Mouse (Mus musculus) midbrain, embryonic 13.5 days (tissue): ENCODE measurements around the gene Smoc1. TPM values are rescaled to one million over a fixed set of nuclear protein-coding genes. Genes with fewer than 3 reads are reported as not detected.
A peak's percentile ranks its signal among the peaks of the same experiment; 100 is the strongest.

Experiments used
- ATAC-seq: fragments of 200-750 bp; cut with Nextera tagmentation; 2 replicates; pipeline ENCODE4 v1.8.0; 2017; ENCODE audit warnings: mild to moderate bottlenecking, moderate TSS enrichment, moderate library complexity
- H3K27ac ChIP-seq: fragments of 300-500 bp; sonication (generic); 2 replicates; pipeline ENCODE4 v1.5.1; 2015; ENCODE audit warnings: inconsistent platforms, mild to moderate bottlenecking, moderate library complexity
- H3K27me3 ChIP-seq: fragments of 300-500 bp; sonication (generic); 2 replicates; pipeline ENCODE4 v1.6.1; 2015; ENCODE audit warnings: mild to moderate bottlenecking, inconsistent platforms
- H3K36me3 ChIP-seq: fragments of 300-500 bp; sonication (generic); 2 replicates; pipeline ENCODE4 v1.6.1; 2015; ENCODE audit warnings: mild to moderate bottlenecking, inconsistent platforms
- H3K4me1 ChIP-seq: fragments of 300-500 bp; sonication (generic); replicated peaks from 2 replicates; pipeline ENCODE4 v1.6.1; 2015; ENCODE audit warnings: inconsistent platforms
- H3K4me2 ChIP-seq: fragments of 300-500 bp; sonication (generic); replicated peaks from 2 replicates; pipeline ENCODE4 v1.6.1; 2015; ENCODE audit warnings: moderate library complexity, mild to moderate bottlenecking, inconsistent platforms
- H3K4me3 ChIP-seq: fragments of 300-500 bp; sonication (generic); replicated peaks from 2 replicates; pipeline ENCODE4 v1.5.1; 2015; ENCODE audit warnings: mild to moderate bottlenecking, inconsistent platforms
- H3K9ac ChIP-seq: fragments of 300-500 bp; sonication (generic); replicated peaks from 2 replicates; pipeline ENCODE4 v1.6.1; 2015; ENCODE audit warnings: mild to moderate bottlenecking, inconsistent platforms
- H3K9me3 ChIP-seq: fragments of 300-500 bp; sonication (generic); 2 replicates; pipeline ENCODE4 v1.6.1; 2016; ENCODE audit warnings: mild to moderate bottlenecking, inconsistent platforms
- WGBS: fragments of 180-500 bp; shearing (Covaris S2); methylation state at CpG from one replicate; pipeline ENCODE4 v1.1.7; 2015; 5-methylcytosine and 5-hydroxymethylcytosine counted together
- polyA plus RNA-seq: library from polyadenylated mRNA; unstranded; fragments of >200 nt; fragmentation: Nextera tagmentation; extraction: Ambion mirVana; gene quantifications from 2 replicates; pipeline ENCODE4 v1.2.1, GENCODE M21; 2015

Gene Smoc1
- polyA plus RNA-seq, 1 experiment from 2014 or later = 20.3 TPM

DNA sequence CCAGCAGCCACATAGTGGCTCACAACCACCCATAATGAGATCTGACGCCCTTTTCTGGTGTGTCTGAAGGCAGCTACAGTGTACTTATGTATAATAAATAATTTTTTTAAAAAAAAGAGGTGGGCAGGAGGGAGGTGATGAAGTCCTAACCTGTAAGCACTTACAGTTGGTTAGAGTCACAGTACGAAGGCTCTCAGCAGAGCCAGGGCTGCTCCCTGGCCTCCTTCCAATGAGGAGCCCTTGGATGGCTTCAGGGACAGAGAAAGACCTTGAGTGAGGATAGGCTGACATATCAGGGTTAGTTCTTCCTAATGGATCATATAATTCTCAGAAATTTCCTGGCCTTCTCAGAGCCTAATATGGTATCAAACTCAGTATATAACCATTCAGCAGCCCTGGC is 134.7 kb downstream of the Smoc1 start:
- H3K36me3 ChIP-seq = no peaks in the 10 kb centered on the region
- 92% methylated on average over 2 of the region's 2 CpGs for WGBS

DNA sequence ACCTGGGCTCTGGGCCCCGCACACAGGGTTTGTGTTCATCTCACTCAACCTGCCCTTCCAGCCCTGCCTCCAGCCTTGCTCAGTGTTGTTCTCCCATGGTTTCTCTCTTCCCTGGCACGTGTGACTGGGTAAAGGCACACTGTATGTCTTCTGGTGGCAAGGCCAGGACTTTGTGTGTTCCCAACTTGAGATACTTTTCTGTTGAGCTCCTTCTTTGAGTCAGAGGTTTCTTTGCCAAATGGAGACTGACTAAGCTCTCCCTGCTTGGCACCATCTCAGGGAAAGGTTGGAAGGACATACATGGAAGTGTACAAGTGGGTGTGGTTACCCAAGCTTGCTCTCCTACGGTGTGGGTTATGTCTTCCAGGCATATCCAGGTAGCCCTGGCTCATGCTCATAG is 136.5 kb downstream of the Smoc1 start:
- ATAC-seq = no peak
- H3K36me3 ChIP-seq = no peaks in the 10 kb centered on the region
- H3K4me2 ChIP-seq = no peak overlapping the region
- 80% methylated on average over 3 of the region's 3 CpGs for WGBS
- H3K27ac ChIP-seq = no peak overlapping the region
- H3K27me3 ChIP-seq = no peaks in the 10 kb centered on the region
- peaks cover 16% of the 10 kb centered on the region for H3K4me1 ChIP-seq
- H3K4me3 ChIP-seq = no peak overlapping the region
- no peaks in the 10 kb centered on the region for H3K9me3 ChIP-seq
- H3K9ac ChIP-seq = no peak overlapping the region

More for the DNA sequence above, 134.7 kb downstream of the Smoc1 start:
- no peak for ATAC-seq
- Histone ChIP-seq H3K27me3 (no peaks in the 10 kb centered on the region), H3K9me3 (no peaks in the 10 kb centered on the region), H3K4me3 (no peak overlapping the region), H3K4me2 (no peak overlapping the region), H3K9ac (no peak overlapping the region), H3K4me1 (peaks cover 11% of the 10 kb centered on the region), H3K27ac (no peak overlapping the region)

DNA sequence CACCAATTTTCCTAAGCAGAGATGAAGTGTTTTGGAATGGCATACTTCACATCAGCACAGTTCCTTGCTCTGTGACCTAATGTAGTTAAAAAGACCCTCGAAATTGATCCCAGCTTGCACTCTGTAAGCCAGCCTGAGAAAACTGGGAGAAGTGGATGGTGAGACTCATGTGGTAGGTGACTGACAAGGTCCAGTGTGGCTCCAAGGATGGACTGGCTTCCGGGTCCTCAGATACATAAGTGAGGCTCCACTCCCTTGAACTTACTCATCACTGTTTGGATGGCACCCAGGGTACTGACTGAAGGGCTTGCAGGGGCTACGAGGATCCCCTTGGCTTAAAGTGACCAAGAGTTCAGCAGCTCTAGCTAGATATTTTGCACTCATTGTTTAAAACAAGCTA is 137.0 kb downstream of the Smoc1 start:
- Histone ChIP-seq H3K4me1 (peaks cover 16% of the 10 kb centered on the region), H3K27me3 (no peaks in the 10 kb centered on the region), H3K27ac (no peak overlapping the region), H3K4me3 (no peak overlapping the region), H3K36me3 (no peaks in the 10 kb centered on the region), H3K4me2 (no peak overlapping the region), H3K9ac (no peak overlapping the region), H3K9me3 (no peaks in the 10 kb centered on the region)
- WGBS = 90% methylated on average over 3 of the region's 3 CpGs
- no peak for ATAC-seq

DNA sequence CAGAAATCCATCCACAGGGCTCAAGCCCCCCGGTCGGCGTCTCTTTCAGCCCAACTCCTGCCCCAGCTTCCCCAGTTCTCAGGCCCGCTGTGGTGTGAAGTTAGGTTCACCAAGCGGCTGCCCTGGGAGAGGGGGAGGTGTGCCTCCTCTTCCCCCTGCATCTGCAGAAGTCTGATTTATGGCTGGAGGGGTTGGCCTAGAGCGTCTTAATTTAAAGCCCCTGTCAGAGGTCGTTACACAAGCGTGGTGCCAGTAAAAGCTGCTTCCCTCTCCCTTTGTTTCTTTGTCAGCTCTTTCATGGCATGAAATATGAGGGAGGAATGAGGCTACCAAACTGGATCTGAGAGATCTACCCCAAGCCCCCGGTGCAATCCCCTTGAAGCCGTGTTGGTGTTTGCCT is 139.5 kb downstream of the Smoc1 start:
- H3K27me3 ChIP-seq = no peaks in the 10 kb centered on the region
- no peak for ATAC-seq
- H3K9ac ChIP-seq = peak overlapping the region; percentile 32
- no peak overlapping the region for H3K4me2 ChIP-seq
- 16% methylated on average over 10 of the region's 10 CpGs for whole genome bisulfite sequencing
- no peak overlapping the region for H3K27ac ChIP-seq
- H3K4me1 ChIP-seq = peaks cover 16% of the 10 kb centered on the region
- H3K9me3 ChIP-seq = no peaks in the 10 kb centered on the region
- no peak overlapping the region for H3K4me3 ChIP-seq
- no peaks in the 10 kb centered on the region for H3K36me3 ChIP-seq

DNA sequence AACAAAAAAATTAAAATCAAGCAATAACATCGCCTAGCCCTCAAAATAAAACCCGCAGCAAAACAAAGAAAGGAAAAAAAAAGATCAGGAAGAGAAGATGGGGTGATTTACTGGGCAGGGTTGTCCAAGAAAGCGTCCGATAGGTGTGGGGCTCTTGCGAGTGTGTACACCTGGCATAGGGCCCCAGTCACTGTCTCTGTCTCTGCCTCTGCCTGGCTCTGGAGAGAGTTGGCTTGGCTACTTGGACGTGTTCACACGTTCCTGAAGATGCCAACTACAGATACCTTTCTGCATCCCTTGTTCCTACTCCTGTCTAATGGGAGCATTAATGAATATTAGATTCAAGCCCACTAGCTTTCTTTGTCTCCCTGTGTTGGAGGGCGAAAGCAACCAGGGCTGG is 140.0 kb downstream of the Smoc1 start:
- Histone ChIP-seq H3K36me3 (no peaks in the 10 kb centered on the region), H3K9me3 (no peaks in the 10 kb centered on the region), H3K4me3 (no peak overlapping the region), H3K27ac (no peak overlapping the region), H3K27me3 (no peaks in the 10 kb centered on the region), H3K4me2 (no peak overlapping the region), H3K4me1 (peaks cover 16% of the 10 kb centered on the region), H3K9ac (no peak overlapping the region)
- ATAC-seq = no peak
- 85% methylated on average over 8 of the region's 8 CpGs for WGBS

DNA sequence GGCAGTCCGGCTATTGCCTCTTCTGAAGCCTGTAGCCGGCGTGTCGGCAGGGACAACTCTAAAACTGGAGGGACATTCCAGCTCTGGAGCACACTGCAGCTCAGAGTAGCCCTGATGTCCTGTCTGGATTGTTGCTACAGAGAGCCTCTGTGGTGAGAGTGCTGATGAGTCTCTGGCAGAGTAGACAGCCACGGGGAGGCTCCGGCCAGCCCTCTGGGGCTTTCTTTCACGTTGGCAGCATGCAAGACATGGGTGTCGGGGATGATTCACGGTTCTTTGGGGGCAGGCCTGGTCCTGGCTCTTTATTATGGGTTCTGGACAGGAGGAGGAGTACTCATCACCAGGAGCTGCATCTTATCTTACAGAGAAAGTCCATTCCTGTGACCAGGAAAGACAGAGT is 140.5 kb downstream of the Smoc1 start:
- H3K4me3 ChIP-seq = no peak overlapping the region
- no peak overlapping the region for H3K4me2 ChIP-seq
- H3K36me3 ChIP-seq = no peaks in the 10 kb centered on the region
- H3K4me1 ChIP-seq = peaks cover 16% of the 10 kb centered on the region
- no peak overlapping the region for H3K9ac ChIP-seq
- H3K27ac ChIP-seq = no peak overlapping the region
- no peak for ATAC-seq
- no peaks in the 10 kb centered on the region for H3K27me3 ChIP-seq
- H3K9me3 ChIP-seq = no peaks in the 10 kb centered on the region
- 85% methylated on average over 9 of the region's 9 CpGs for WGBS

DNA sequence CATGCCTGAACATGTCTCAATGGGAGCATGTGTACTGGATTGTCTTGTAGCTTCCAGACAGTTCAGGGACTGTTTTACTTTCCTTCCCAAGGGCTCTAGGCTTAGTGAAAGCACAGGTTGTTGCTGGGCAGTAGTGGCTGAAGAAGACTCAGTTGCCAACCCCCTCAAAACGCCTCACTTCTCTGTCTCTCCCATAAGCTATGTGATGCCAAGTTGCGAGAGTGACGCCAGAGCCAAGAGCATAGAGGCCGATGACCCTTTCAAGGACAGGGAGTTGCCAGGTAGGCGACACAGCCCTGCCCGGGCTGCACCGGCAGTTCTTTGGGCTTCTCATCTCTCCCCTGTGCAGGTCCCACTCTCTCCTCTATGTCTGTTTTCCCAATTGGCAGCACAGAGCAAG is 141.4 kb downstream of the Smoc1 start:
- 93% methylated on average over 7 of the region's 7 CpGs for WGBS
- Histone ChIP-seq H3K27ac (no peak overlapping the region), H3K4me2 (no peak overlapping the region), H3K4me3 (no peak overlapping the region), H3K36me3 (no peaks in the 10 kb centered on the region), H3K27me3 (no peaks in the 10 kb centered on the region), H3K9me3 (no peaks in the 10 kb centered on the region), H3K9ac (no peak overlapping the region), H3K4me1 (peaks cover 16% of the 10 kb centered on the region)
- no peak for ATAC-seq

DNA sequence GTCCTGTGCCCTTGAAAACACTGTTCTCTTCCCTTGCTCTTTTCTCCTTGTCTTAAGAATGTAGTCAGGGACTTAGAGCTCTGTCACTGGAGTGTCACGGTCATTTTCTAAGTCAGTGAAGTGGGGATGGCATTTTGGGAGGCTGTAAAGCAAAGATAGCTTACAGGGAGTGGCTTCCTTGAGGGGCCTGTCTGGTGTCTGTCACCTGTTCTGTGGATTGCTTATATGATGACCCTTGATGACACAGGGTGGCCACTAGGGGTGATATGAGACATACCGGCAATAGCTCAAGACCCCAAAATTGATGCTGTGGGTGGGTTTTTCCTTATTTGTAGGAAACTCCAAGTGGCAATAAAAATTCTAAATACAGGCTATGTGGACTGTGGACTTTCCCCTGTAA is 141.9 kb downstream of the Smoc1 start:
- H3K9me3 ChIP-seq = no peaks in the 10 kb centered on the region
- no peak overlapping the region for H3K4me2 ChIP-seq
- ATAC-seq = no peak
- H3K27me3 ChIP-seq = no peaks in the 10 kb centered on the region
- 77% methylated on average over 2 of the region's 2 CpGs for WGBS
- no peaks in the 10 kb centered on the region for H3K36me3 ChIP-seq
- no peak overlapping the region for H3K9ac ChIP-seq
- H3K27ac ChIP-seq = no peak overlapping the region
- peaks cover 16% of the 10 kb centered on the region for H3K4me1 ChIP-seq
- no peak overlapping the region for H3K4me3 ChIP-seq

DNA sequence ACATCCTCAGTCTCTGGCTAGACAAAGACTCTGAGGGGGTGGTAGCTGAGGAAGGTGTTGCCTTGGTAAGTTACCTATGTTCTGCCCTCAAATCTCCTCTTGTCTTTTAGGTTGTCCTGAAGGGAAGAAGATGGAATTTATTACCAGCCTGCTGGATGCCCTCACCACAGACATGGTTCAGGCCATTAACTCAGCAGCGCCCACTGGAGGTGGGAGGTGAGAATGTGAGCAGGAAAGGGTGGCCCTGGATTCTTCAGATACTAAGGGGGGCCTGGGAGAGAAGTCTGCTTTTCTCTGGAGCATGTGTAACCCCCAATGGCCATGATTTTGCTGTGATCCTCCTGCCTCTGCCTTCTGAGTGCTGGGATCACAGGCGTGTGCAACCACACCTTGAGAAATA is 143.5 kb downstream of the Smoc1 start:
- Histone ChIP-seq H3K4me1 (peaks cover 14% of the 10 kb centered on the region), H3K27ac (no peak overlapping the region), H3K36me3 (no peaks in the 10 kb centered on the region), H3K9ac (no peak overlapping the region), H3K4me3 (no peak overlapping the region), H3K9me3 (no peaks in the 10 kb centered on the region), H3K4me2 (no peak overlapping the region), H3K27me3 (no peaks in the 10 kb centered on the region)
- WGBS = 91% methylated on average over 2 of the region's 2 CpGs
- no peak for ATAC-seq

DNA sequence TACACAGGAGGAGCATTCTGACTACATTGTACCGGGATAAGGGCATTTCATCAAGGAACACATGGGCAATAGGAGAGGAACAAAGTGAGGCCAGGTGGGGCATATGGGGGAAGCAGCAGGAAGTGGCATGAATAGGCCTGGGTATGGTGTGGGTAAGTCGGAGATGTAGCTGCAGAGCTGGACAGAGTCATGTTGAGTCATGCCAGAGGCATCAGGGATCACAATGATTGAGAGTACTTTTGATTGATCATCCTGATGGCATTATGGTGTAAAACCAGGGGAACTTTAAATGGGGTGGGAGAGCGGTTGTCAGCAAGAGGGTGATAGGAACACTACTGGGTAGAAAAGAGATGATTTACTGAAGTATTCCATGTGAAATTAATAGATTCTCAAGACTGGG is 146.4 kb downstream of the Smoc1 start:
- Histone ChIP-seq H3K27ac (no peak overlapping the region), H3K9ac (no peak overlapping the region), H3K9me3 (no peaks in the 10 kb centered on the region), H3K4me1 (peaks cover 10% of the 10 kb centered on the region), H3K4me2 (no peak overlapping the region), H3K36me3 (no peaks in the 10 kb centered on the region), H3K27me3 (no peaks in the 10 kb centered on the region), H3K4me3 (no peak overlapping the region)
- ATAC-seq = no peak
- 91% methylated on average over 3 of the region's 3 CpGs for WGBS

DNA sequence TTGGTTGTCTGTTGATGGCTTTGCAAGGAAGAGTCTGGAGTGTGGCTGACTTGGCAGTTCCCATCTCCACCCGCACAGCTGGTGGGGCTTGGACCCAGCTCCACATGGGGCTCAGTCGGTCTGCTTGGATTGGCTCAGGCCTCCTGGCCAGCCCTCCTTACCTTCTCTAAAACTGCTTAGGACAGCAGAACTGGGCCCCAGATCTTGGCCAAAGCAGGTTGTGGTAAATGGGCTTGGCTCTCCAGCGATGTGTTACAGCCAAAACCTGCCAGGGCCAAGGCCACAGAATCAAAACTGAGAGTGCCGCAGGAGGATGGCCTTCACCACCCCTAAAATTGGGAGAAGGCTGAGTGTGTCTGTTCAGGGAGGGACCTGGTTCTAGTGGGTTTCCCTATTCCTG is 147.3 kb downstream of the Smoc1 start:
- H3K36me3 ChIP-seq = no peaks in the 10 kb centered on the region
- no peaks in the 10 kb centered on the region for H3K27me3 ChIP-seq
- no peak overlapping the region for H3K9ac ChIP-seq
- H3K4me1 ChIP-seq = peaks cover 10% of the 10 kb centered on the region
- WGBS = 94% methylated on average over 4 of the region's 4 CpGs
- no peak for ATAC-seq
- no peaks in the 10 kb centered on the region for H3K9me3 ChIP-seq
- no peak overlapping the region for H3K4me3 ChIP-seq
- H3K27ac ChIP-seq = no peak overlapping the region
- no peak overlapping the region for H3K4me2 ChIP-seq

DNA sequence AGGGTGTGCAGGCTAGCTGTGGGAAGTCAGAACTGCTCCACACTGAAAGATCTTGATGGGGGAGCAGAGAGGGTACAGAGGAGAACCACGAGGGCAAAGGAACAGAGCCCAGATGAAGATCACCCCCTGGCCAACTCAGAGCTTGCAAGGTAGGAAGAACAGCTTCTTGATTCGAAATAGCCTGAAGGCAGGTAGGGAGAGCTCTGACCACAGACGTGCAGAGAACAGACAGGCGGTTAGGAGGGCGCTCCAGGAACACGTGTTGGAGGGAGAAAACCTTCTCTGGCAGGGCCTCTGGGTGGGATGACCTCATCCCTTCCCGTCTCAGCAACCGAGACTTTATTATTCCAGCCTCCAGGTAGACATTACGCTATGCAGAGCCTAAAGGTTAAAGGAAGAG is 148.6 kb downstream of the Smoc1 start:
- Histone ChIP-seq H3K27ac (no peak overlapping the region), H3K4me3 (no peak overlapping the region), H3K9ac (no peak overlapping the region), H3K36me3 (peaks cover 9% of the 10 kb centered on the region), H3K4me2 (no peak overlapping the region), H3K9me3 (no peaks in the 10 kb centered on the region), H3K27me3 (no peaks in the 10 kb centered on the region), H3K4me1 (peaks cover 10% of the 10 kb centered on the region)
- WGBS = 59% methylated on average over 9 of the region's 9 CpGs
- ATAC-seq = no peak

DNA sequence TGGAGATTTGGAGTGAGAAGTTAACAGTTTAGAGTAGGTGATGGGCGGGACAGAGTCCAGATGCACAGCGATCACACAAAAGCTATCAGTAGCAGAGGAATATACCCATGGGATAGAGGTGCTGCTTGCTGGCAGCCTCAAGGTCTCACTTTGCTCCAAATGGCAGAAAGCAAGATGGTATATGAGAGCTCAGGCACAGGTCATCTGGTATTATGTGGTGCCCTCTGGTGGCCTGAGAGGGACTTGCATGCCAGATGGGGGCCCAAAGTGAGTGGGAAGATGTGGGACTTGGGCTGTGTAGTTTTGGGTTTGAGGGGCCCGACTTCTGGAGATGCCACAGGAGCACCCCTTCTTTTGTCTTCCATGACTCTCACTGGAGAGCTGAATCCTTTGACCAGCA is 155.5 kb downstream of the Smoc1 start:
- H3K9ac ChIP-seq = no peak overlapping the region
- no peaks in the 10 kb centered on the region for H3K4me1 ChIP-seq
- no peak overlapping the region for H3K4me2 ChIP-seq
- H3K27me3 ChIP-seq = no peaks in the 10 kb centered on the region
- 69% methylated on average over 3 of the region's 3 CpGs for WGBS
- peaks cover 20% of the 10 kb centered on the region for H3K36me3 ChIP-seq
- no peak overlapping the region for H3K4me3 ChIP-seq
- no peaks in the 10 kb centered on the region for H3K9me3 ChIP-seq
- ATAC-seq = peak; percentile 43; the same call in 1 of the 2 replicates
- H3K27ac ChIP-seq = no peak overlapping the region
